Mouse (Mus musculus) kidney, adult 8-10 months (tissue): ENCODE results near the gene Ddx11.

ENCODE experiments used
- DNase-seq, 2 experiments: peaks; one replicate each; pipeline ENCODE4 v3.0.0; 2022

Ddx11 gene

DNA sequence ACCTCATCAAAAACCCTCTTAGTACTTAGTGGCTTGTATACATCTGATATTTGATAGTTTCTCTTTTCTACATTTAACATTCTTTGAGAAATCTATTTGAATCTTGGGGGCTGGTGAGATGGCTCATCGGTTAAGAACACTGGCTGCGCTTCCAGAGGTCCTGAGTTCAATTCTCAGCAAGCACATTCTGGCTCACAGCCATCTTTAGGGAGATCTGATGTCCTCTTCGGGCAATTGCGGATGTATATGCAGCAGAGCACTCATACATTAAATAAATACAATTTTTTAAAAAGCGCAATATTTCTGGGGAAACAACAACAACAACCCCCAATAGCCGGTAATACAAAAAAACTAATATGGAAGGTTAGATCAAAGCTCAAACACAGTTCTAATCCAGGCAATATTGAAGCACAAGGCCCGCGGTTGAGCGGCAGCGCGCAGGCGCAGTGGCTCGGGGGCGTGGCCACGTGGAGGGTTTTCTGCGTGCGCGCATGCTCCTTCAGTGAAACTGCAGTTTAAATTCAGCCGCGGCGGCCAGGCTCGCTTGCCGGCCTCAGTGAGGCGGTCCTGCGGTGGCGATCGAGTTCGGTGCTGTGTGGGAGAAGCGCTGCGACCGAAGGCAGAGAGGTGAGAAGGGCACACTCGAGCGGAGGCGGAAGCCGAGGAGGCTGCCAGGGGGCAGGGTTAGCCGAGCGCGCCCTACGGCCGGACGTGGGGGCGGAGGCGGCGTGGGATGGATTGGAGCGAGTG, at the start of gene Ddx11:
TSS of gene Ddx11 (plus strand) at position 455 of the 750 bp plus-strand sequence.
- DNase-seq = peak; percentile 90 to 93

DNA sequence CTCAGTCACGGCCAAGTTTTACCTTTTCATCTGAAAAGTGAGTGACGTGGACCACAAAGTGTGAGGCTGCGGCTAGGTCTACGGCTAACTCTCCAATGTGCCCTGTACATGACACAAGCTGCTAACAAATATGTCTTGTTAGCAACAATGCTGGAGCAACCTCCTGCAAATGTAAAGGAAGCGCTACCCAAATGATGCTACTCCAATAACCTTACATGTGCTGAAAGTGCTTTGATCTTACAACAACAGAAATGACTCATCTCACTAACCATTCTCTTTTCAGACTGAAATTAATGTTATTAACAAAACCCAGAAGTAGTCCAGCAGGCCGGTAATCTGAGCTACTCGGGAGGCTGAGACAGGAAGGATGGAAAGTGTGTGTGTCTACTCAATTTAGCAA, 49.3 kb upstream of the Ddx11 start:
- DNase-seq = no peak

DNA sequence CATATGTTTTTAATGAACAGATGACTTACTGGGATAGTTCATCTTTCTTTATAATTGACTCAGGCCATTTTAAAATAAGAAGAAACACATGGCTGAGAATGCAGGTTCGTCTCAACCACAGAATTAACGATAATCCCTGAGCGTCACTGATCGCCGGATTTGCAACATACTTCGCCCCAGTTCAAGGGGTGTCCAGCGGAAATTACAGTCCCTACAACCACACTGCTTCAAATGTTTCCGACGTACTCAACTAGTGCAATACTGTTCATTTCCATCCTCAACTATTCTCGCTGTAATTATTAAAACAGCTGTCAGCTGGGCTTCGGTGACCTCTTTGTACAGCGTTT, 47.5 kb upstream of the Ddx11 start:
- DNase-seq = no peak

DNA sequence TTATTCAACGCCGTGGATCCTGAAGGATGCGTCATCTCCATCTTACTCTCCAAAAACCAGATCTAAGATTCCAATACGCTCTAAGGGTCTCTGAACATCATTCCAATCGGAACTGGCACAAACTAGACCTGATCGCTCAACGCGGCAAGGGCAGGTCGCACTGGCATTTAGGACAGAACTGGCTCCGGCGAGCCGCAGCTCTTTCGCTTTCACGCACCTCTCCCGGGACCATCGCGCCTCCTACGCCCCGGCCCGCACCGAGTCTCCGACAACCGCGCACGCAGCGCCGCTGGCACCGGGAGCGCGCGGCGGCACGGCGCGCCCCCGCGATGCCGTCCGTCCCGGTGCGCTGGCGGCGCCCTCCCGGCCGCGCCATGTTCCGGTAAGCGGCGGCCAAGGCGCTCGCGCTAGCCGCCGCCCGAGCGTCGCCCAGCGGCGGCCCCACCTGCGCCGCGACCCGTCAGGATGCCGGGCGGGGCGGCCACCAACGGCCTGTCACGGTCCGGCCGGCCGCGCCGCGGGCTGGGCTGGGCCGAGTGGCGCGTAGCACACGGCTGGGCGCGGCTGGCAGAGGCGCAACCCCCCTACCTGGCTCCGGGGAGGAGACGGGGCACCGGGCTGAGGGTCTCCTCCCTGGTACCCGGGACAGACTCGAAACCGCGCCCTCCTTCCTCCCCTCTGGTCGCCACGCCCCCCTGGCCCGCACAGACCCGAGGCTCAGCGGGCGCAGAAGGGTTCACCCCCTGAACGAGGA, 47.0 kb upstream of the Ddx11 start:
- DNase-seq = peak; percentile 19 to 21

DNA sequence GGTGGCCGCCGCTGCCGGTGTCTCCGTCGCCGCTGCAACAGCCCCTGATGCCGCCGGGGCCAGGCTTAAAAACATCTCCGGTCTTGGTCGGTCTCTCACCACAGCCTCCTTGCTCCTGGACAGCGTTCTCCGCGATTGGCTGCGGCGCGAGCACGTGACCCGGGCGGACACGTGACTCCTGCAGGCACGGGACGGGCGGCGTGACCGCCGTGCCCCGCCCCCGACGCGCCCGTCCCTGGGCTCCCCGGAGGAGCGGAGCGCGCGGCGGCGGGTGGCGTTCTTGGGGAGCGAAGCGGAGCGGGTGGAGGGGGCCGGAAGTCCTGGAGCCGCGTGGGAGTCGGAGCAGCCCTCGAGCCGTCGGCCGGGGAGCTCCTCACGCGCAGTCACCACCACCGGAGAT, 46.4 kb upstream of the Ddx11 start, which contains the start of gene Ankrd12:
TSS of gene Ankrd12 (minus strand) at position 156 of the 400 bp plus-strand sequence.
- DNase-seq = peak; percentile 96

DNA sequence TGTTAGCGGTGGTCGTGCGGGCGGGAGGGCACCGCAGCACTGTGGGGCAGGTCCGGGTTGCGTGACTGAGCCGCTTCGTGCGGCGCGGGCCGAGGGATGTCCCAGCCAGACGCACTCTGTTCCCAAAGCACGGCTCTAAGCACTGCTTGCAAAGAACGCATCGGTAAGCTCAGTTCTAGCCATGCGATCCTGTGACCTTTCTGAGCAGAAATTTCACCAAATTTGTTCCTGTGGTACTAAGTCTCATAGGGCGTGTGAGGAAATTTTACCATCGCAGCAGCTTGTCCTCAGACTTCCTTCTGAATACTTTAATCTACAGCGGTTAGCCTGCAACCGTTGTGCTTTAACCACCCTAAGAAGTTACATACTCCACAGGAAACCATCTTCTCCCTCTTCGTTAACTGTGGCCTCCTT, 45.9 kb upstream of the Ddx11 start:
- DNase-seq = no peak

DNA sequence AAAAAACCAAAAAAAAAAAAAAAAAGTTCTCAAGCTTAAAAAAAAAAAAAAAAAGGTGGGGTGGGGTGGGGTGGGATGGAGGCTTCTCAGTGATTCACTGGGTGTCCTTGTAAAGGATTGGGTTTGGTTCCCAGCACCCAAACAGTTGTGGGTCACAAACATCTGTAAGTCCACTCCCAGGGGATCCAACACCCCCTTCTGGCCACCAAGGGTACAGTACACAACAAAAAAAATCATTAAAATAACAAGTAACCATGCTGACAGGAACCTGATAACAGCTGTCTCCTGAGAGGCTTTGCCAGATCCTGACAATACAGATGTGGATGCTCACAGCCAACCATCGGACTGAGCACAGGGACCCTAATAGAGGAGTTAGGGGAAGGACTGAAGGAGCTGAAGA, 38.8 kb upstream of the Ddx11 start:
- DNase-seq = no peak

DNA sequence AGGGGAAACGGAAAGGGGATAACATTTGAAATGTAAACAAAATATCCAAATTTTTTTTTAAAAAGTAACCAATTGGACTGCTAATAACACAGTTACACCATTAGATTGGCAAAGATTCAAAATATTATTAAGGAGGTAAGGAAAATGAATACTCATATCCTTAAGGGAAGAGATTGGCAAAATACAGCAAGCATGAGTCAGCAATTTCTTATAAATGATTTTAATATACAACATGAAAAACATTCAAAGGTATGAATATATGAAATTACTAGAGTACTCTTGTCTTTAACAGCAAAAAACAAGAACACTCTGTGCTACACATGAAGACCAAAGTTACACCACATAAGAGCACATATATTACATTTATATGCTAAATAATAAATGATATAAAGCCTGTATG, 38.3 kb upstream of the Ddx11 start:
- DNase-seq = no peak

DNA sequence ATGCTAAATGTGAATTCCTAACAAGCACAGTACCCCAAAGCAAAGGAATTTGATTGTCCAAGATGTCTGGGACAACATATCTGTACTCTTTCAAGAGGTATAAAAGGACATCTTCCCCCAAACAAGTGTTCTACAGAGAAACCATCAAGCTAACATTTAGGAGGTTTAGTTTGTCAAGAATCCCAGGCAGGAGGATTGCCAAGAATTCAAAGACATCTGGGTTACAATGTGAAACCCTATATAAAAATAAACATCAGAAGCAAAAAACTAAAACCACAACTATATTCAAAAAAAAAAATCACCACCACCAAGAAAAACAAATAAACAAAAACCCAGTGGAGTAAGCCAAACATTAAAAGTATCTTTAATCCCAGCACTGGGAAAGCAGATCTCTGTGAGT, 33.1 kb upstream of the Ddx11 start:
- DNase-seq = no peak

DNA sequence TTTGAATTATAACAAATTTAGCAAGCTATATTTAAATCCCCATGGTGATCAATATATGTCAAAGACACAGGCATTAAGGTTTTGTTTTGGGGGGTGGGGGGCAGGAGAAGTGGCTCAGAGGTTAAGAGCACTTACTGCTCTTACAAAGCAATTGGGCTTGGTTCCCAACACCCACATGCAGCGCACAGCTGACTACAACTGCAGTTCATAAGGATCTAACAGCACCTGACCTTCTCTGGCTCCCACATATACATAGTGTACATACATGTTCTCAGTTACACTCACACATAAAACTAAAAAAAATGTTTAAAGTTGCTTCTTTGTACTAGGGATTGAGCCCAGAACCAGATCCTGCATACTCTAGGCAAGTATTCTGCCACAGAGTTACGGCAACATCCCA, 31.9 kb upstream of the Ddx11 start:
- DNase-seq = no peak

DNA sequence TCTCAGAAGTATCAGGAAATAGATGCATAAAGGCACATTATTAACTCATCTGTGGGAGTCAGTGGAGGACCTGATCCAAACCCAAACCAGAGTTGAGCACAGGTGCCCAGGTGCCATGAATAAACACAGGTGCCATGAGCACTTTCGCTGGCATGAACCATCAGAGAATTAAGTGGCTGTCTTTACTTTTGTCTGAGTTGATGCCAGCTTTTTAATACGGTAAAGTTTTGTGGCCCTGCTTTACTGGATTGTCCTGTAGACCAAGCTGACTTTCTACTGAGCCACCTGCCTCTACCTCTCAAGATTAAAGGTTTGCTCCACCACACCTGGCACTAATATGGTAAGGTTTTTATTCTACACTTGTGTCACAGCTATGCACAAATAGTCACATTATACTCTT, 31.3 kb upstream of the Ddx11 start:
- DNase-seq = no peak

DNA sequence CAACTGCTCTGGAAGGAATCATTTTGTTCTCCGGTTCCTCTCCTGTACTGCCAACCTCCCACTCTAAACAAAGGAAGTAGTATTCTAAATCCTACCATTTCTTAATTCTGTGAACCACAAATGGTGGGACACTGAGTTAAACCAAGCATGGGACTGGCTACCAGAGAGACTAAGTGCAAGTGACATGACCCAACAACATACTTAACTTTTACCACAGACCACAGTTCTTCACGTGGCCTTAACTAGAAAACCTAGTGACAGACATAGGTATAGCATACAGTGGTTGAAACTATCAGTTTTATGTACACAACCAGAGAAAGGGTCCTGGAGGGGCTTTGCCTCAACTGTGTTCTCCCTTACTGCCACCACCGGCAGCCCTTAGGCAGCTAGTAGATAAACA, 30.7 kb upstream of the Ddx11 start:
- DNase-seq = no peak

DNA sequence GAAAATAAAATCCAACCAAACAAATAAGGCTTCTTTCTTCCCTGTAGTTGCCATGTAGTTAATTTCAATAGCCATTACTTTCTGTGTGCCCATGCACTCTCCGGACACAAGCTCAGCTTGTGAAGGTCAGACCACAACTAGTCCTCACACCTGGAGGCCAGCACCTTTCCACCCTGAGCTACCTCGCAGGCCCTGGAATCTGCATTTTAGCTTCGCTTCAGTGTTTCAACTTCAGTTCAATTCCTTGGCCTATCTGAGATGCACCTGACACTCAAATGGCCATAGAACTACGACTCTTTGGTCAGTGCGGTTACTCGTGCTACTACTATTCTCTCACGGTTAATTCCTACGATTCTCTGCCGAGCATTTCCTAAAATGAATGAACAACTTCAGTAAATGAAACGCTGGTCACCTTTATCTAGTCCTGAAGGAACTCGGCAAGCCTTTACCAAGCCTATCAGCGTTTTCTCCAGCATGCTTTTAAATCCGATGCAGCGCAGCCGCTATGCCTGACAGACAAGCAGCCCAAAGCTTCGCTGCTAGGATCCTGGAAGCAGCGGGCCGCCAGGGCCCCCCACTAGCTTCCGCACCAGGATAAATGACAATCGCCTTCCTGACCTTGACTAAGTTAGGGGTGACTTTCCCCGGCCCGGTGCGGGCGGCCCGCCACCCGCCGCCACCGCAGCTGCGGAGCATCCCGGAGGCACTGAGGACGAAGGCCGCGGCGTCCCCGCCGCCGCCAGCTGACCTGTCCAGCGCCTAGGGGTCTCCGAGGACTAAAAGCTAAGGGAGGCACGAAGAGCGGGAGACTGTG, 22.5 kb upstream of the Ddx11 start:
- peak in 1 of 2 experiments; percentile 20 for DNase-seq

DNA sequence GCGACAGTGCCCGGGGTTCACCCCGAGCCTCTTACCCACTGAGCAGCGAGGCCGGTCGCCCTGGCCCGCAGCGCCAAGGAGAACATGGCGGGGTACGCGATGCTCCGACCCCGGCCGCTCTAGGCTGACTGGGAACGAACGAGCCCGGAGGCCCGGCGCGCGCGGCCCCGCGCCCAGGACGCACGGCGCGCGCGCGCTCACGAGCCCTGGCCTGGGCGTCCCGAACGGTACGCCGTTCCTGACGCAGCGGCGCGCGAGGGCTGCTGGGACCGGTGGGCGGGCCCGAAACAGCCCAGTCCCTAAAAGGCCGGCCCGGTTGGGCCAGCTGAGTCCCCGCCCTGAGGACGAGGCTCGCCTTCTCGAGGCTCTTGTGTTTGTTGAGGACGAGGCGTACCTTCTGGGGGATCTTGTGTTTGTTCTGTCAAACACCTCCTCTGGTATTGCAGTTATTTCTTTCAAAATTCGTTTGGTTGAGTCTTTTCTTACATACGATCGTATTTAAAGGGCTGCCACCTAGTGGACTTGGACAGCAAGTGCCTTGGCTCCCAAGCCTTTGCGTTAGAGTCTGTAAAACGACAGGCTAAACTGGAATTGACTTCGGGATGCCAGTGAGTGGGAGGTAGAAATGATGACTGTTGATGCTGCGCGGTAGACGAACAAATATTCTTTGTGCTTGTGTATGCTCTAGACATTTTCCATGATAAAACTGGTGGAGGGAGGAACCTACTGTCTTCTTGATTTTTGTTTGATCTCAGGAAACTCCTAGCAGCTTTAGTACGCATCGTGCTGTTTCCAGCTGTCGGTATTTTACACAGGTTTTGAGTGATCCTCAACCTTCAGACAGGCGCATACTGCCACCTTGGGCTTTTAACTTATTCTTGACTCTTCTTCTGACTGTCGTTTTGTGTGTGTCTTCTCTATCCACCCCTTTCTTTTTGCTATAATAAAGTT, 21.7 kb upstream of the Ddx11 start, which contains the start of gene Ndufv2:
TSS of gene Ndufv2 (minus strand) at position 180 of the 951 bp plus-strand sequence.
- DNase-seq = peak; percentile 90 to 91

DNA sequence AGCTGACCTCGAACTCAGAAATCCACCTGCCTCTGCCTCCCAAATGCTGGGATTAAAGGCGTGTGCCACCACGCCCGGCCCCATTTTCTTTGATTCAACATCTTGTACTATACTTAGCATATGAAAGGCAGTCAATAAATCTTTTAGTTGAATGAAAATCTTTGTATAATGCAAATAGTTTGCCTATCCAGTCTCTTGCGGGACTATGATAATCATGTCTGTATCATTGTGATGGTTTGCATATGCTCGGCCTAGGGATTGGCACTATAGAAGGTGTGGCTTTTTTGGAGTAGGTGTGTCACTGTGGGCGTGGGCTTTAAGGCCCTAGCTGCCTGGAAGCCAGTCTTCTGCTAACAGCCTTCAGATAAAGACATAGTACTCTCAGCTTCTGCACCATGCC, 19.2 kb upstream of the Ddx11 start:
- DNase-seq = no peak

DNA sequence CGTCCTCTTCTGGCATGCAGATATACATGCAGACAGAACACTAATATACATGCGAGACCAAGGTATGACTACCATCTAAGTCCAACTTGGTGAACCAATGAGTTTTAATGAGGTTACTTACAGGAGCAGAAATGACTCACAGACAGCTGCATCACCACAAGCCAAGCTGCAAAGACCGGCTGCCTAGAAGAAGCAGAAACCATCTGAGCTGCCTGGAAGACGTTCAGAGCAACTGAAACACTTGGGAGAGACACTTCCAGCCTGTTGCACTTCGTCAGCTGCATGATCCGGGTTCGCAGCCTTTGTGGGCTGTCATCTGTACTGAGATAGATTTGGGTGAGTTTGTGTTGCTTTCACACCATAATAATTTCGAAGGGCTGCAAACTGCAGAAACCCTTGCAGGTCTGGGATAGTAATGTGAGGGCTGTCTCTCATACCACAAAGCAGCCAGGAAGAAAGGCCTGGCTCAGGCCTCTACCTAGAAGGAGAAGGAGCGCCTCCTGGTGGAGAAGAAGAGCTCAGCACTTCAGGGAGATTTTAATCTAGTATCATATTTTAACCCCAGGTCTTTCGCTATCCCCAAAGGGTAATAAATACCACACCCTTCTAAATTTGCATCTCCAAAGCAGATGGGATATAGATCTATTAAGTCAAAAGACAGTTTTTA, 16.6 kb upstream of the Ddx11 start:
- DNase-seq = peak; percentile 41 to 57

DNA sequence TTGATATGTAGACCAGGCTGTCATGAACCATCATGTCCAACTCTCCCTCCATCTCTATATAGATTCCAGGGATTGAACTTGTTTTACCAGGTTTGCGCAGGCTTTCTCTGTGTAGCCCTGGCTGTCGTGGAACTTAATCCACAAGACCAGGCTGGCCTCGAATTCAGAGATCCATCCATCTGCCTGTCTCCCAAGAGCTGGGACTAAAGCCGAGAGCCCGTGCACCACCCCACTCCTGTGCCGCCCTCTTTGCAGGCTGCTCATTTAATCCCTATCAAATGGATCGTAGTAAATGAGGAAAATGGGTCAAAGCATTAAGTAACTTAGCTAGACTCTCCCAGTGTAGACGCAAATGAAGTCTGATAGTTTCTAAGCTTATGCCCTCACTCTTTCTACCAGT, 15.9 kb upstream of the Ddx11 start:
- DNase-seq = no peak

DNA sequence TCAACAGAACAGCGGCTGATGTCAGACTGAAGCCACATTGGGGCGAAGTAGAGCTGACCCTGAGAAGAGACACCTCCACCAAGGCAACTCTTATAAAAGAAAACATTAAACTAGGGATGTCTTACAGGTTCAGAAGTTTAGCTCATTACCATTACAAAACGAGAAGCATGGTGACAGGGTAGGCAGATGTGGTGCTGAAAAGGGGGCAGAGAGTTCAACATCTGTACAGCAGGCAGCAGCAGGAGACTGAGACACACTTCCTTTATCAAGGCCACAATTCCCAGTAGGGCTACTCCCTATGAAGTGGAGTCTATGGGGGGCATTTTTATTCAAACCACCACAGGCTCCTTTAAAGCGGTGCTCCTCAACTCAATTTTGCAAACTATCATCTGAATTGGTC, 15.1 kb upstream of the Ddx11 start:
- DNase-seq = no peak

DNA sequence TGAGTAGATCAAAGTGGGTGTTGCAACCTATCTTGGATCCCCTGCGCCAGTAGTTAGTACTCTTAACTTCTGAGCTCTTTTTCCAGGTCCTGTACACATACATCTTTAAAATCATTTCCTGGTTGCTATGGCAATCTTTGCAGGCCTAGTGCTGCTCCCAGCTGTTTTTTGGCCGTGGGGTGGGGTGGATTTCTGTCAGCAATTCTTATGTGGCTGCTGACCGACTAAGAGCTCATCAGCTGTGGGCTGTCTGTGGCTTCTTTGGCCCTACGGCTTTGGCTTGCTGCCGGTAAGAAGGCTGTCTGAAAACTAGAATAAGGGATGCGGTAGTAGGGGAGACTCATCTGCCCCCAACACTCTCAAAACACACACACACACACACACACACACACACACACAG, 12.6 kb upstream of the Ddx11 start:
- DNase-seq = no peak

DNA sequence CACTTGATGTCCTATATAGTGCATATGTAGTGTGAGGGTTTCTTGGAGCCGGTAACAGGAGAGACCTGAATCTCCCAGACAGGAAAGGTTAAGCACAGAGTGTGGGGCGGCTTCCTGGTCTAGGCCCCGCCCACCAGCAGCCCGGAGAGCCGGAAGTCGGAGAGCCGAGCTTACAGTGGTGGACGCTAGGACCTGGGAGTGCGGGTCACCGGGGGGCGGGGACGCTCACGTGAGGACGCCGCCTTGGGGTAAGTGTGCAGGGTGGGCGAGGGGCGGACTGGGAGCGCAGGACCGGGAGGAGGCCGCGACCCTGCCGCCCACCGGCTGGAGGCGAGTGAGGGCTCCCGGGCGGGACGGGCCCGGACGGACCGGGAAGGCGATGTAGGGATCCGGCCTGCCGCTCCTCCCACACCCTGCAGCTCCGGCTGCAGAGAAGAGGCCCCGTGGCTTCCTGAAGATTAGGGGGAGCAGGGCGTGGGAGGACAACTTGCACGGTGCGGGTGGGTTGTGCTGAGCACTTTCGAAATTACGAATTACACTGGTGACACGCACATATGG, 11.8 kb upstream of the Ddx11 start, which contains the start of gene Washc1:
TSS of gene Washc1 (plus strand) at position 144 of the 558 bp plus-strand sequence.
- DNase-seq = peak; percentile 87 to 91

DNA sequence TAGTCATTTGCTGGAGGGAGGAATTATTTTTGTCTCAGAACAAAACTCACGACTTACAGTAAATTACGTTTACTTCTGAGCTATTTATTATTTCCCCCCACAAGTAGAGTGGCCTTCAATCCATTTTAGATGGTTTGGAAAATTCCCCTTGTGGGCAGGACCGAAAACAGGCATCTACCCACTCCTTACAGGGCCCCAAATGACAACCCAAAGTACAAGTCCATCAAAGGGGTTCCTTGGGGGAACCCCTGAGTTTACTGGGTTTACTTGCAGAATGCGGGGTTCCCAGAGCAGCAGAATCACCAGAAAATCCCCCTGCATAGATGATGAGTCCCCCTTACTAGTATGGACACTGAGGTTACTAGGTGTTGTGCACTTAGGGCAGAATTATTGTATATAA, 11.2 kb upstream of the Ddx11 start:
- DNase-seq = no peak
